Mouse (Mus musculus) urinary bladder, postnatal 25 days (tissue): ENCODE results near the gene Chd1.
"Not testable (repeated sequence)": the region's sequence is repeated elsewhere in the genome, so short reads cannot be mapped to it uniquely, and the experiment has no call there.

ENCODE experiments used
- DNase-seq: peaks from one replicate; pipeline ENCODE4 v3.0.0; 2022; ENCODE audit warnings: low spot score

Chd1 gene

GRCm38 (mm10) chr17:15737346-15737917 lies 32.7 kb downstream of the Chd1 start:
- no peak for DNase-seq

- DNase-seq = no peak
These were observed 37.1 kb downstream of the Chd1 start for GRCm38 (mm10) chr17:15741836-15742235.

GRCm38 (mm10) chr17:15742953-15743352 lies 38.2 kb downstream of the Chd1 start:
- no peak for DNase-seq

GRCm38 (mm10) chr17:15743379-15743778 lies 38.6 kb downstream of the Chd1 start:
- no peak for DNase-seq

GRCm38 (mm10) chr17:15746696-15747095 lies 41.9 kb downstream of the Chd1 start:
- DNase-seq = no peak

GRCm38 (mm10) chr17:15748022-15748421 lies 43.3 kb downstream of the Chd1 start:
- no peak for DNase-seq

- not testable (repeated sequence) for DNase-seq
These were observed 46.5 kb downstream of the Chd1 start for GRCm38 (mm10) chr17:15751264-15751663.

- DNase-seq = no peak
These were observed 56.4 kb downstream of the Chd1 start for GRCm38 (mm10) chr17:15761191-15761590.

GRCm38 (mm10) chr17:15769081-15769724 lies 64.4 kb downstream of the Chd1 start:
- DNase-seq = no peak

- DNase-seq = no peak
These were observed 69.2 kb downstream of the Chd1 start for GRCm38 (mm10) chr17:15773956-15774355.

GRCm38 (mm10) chr17:15774565-15775215 lies 69.9 kb downstream of the Chd1 start:
- no peak for DNase-seq

GRCm38 (mm10) chr17:15776349-15776748 lies 71.6 kb downstream of the Chd1 start:
- DNase-seq = no peak

GRCm38 (mm10) chr17:15777979-15778378 lies 73.2 kb downstream of the Chd1 start:
- DNase-seq = no peak

- DNase-seq = no peak
These were observed 82.3 kb downstream of the Chd1 start for GRCm38 (mm10) chr17:15787036-15787435.

GRCm38 (mm10) chr17:15790716-15791115 lies 85.9 kb downstream of the Chd1 start:
- DNase-seq = no peak

- DNase-seq = no peak
These were observed 94.5 kb downstream of the Chd1 start for GRCm38 (mm10) chr17:15799195-15799793.

- DNase-seq = no peak
These were observed 99.4 kb downstream of the Chd1 start for GRCm38 (mm10) chr17:15804008-15804812.

GRCm38 (mm10) chr17:15807295-15807984 lies 102.7 kb downstream of the Chd1 start:
- DNase-seq = no peak

GRCm38 (mm10) chr17:15808015-15808414 lies 103.2 kb downstream of the Chd1 start:
- DNase-seq = no peak

GRCm38 (mm10) chr17:15808468-15809374 lies 104.0 kb downstream of the Chd1 start:
- no peak for DNase-seq

GRCm38 (mm10) chr17:15809949-15810348 lies 105.2 kb downstream of the Chd1 start:
- DNase-seq = no peak
